Mouse (Mus musculus): Measurements from ENCODE around the gene 4930407I10Rik. TPM values are rescaled to one million over a fixed set of nuclear protein-coding genes. Genes with fewer than 3 reads are reported as not detected.

Gene 4930407I10Rik
- polyA plus RNA-seq, 1 experiment from 2014 or later: not detected

GRCm38 (mm10) chr15:82027276-82027675 is 31.7 kb upstream of the 4930407I10Rik start:
- H3K4me1 ChIP-seq (replicated peaks): no peaks in the 10 kb centered on the region
- H3K27me3 ChIP-seq: no peaks in the 10 kb centered on the region
- no peak for ATAC-seq (ENCODE audit: insufficient number of reproducible peaks, insufficient read depth, low FRiP score, low TSS enrichment, low read depth)
- H3K9me3 ChIP-seq: no peaks in the 10 kb centered on the region
- H3K9ac ChIP-seq (replicated peaks): no peak overlapping the region
- no peak overlapping the region for H3K27ac ChIP-seq
- peaks cover 100% of the 10 kb centered on the region for H3K36me3 ChIP-seq
- WGBS: 89% methylated on average over 7 of the region's 7 CpGs
- no peak overlapping the region for H3K4me2 ChIP-seq
- H3K4me3 ChIP-seq (replicated peaks): no peak overlapping the region

DNA sequence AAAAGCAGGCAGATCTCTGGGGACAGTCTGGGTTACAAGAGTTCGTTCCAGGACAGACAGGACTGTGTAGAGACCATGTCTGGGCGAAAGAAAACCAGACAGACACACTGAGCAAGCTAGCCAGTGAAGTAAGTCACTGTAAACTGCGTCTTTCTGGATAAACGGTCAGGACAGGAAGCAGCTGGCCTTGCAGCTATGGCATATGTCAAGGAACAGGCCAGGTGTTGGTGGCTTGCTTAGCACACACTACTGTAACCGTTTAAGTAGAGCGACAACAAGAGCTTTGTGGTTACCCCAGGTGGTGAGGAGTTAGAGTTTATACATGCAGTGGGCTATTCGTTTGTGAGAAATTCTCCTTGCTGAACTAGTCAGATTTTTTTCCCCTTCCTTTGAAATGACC is 31.2 kb upstream of the 4930407I10Rik start:
- Histone ChIP-seq H3K9ac (replicated peaks) (no peak overlapping the region), H3K27ac (no peak overlapping the region), H3K4me1 (replicated peaks) (no peaks in the 10 kb centered on the region), H3K4me3 (replicated peaks) (no peak overlapping the region), H3K9me3 (no peaks in the 10 kb centered on the region), H3K4me2 (no peak overlapping the region), H3K27me3 (no peaks in the 10 kb centered on the region), H3K36me3 (peaks cover 98% of the 10 kb centered on the region)
- WGBS: 82% methylated on average over 7 of the region's 7 CpGs
- no peak for ATAC-seq (ENCODE audit: insufficient number of reproducible peaks, insufficient read depth, low FRiP score, low TSS enrichment, low read depth)

DNA sequence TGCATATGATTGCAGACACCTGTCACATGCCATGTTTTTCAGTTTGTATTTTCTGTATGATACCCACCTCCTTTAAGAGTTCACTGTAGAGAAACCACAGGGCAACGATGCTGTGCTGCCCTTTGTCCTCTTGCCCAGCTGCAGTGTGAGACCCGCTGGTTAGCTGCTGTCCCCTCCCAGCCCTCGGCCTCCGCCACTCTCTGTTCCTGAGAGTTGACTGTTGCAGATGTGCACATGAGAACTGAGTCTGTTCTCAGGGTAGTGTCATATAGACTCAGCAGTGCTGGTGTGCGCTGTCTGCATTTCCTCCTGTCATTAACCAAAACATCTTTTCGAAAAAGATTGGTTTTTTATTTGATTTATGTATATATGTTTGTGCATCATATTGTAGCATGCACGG is 26.6 kb upstream of the 4930407I10Rik start:
- Histone ChIP-seq H3K27me3 (no peaks in the 10 kb centered on the region), H3K4me3 (replicated peaks) (no peak overlapping the region), H3K4me2 (no peak overlapping the region), H3K4me1 (replicated peaks) (no peaks in the 10 kb centered on the region), H3K9me3 (no peaks in the 10 kb centered on the region), H3K9ac (replicated peaks) (no peak overlapping the region), H3K27ac (no peak overlapping the region), H3K36me3 (peaks cover 86% of the 10 kb centered on the region)
- no peak for ATAC-seq (ENCODE audit: insufficient number of reproducible peaks, insufficient read depth, low FRiP score, low TSS enrichment, low read depth)
- 88% methylated on average over 7 of the region's 7 CpGs for WGBS

- no peak within 1 kb of the TSS for H3K4me3 ChIP-seq (replicated peaks)
- H3K9ac ChIP-seq (replicated peaks): no peak within 1 kb of the TSS
- 87% methylated on average over 4 of the region's 4 CpGs for WGBS
- no peaks in the 10 kb centered on the region for H3K4me1 ChIP-seq (replicated peaks)
- H3K36me3 ChIP-seq: peaks cover 86% of the 10 kb centered on the region
- no peaks in the 10 kb centered on the region for H3K27me3 ChIP-seq
- no peak for ATAC-seq (ENCODE audit: insufficient number of reproducible peaks, insufficient read depth, low FRiP score, low TSS enrichment, low read depth)
- H3K27ac ChIP-seq: no peak within 1 kb of the TSS
- H3K9me3 ChIP-seq: no peaks in the 10 kb centered on the region
- no peak within 1 kb of the TSS for H3K4me2 ChIP-seq
Observed at GRCm38 (mm10) chr15:82033762-82034161, 25.2 kb upstream of the 4930407I10Rik start, which contains the start of gene Desi1. Desi1 (minus strand) TSS chr15:82033862.

DNA sequence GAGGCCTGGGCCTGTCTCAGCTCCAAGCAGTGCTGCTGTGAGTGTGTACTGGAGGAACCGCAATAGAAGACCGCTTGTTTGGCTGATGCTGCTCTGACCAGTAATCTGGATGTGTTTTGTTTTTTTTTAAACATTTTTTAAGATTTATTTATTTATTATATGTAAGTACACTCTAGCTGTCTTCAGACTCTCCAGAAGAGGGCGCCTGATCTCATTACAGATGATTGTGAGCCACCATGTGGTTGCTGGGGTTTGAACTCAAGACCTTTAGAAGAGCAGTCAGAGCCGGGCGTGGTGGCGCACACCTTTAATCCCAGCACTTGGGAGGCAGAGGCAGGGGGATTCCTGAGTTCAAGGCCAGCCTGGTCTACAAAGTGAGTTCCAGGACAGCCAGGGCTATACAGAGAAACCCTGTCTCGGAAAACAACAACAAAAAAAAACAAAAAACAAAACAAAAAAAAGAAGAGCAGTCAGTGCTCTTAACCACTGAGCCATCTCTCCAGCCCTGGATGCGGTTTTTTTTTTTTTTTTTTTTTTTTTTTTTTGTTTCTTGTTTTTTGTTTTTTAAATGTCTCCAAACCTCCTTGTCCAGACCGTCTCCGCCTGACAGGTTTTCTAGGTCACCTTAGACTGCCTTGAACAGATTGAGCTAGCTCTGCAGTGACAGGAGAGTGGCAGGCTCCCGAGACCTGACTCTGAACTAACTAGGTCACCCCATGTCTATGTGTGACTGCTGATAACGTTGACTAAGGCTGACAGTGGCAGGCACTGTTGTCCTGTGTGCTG is 22.9 kb upstream of the 4930407I10Rik start:
- no peak for ATAC-seq (ENCODE audit: insufficient number of reproducible peaks, insufficient read depth, low FRiP score, low TSS enrichment, low read depth)
- H3K9me3 ChIP-seq: no peaks in the 10 kb centered on the region
- H3K36me3 ChIP-seq: peaks cover 85% of the 10 kb centered on the region
- 83% methylated on average over 12 of the region's 12 CpGs for WGBS
- no peak overlapping the region for H3K9ac ChIP-seq (replicated peaks)
- no peaks in the 10 kb centered on the region for H3K4me1 ChIP-seq (replicated peaks)
- no peaks in the 10 kb centered on the region for H3K27me3 ChIP-seq
- no peak overlapping the region for H3K4me2 ChIP-seq
- 0 out of 2 replicates have a peak overlapping the region, but pooled peaks have one; percentile 25 for H3K27ac ChIP-seq
- H3K4me3 ChIP-seq (replicated peaks): no peak overlapping the region

GRCm38 (mm10) chr15:82040650-82041049 is 18.3 kb upstream of the 4930407I10Rik start:
- H3K4me2 ChIP-seq: no peak overlapping the region
- peaks cover 2% of the 10 kb centered on the region; the same call in 1 of the 2 replicates for H3K4me1 ChIP-seq (replicated peaks)
- WGBS: 95% methylated on average over 1 of the region's 1 CpGs
- ATAC-seq (ENCODE audit: insufficient number of reproducible peaks, insufficient read depth, low FRiP score, low TSS enrichment, low read depth): no peak
- no peak overlapping the region for H3K4me3 ChIP-seq (replicated peaks)
- peaks cover 67% of the 10 kb centered on the region for H3K36me3 ChIP-seq
- no peaks in the 10 kb centered on the region for H3K9me3 ChIP-seq
- H3K27ac ChIP-seq: no peak overlapping the region
- H3K9ac ChIP-seq (replicated peaks): no peak overlapping the region
- no peaks in the 10 kb centered on the region for H3K27me3 ChIP-seq

GRCm38 (mm10) chr15:82044166-82044784 is 14.7 kb upstream of the 4930407I10Rik start:
- ATAC-seq (ENCODE audit: insufficient number of reproducible peaks, insufficient read depth, low FRiP score, low TSS enrichment, low read depth): no peak
- Histone ChIP-seq H3K9ac (replicated peaks) (no peak overlapping the region), H3K9me3 (no peaks in the 10 kb centered on the region), H3K27me3 (0 out of 2 replicates have a peak, but pooled peaks cover 4% of the 10 kb centered on the region), H3K4me1 (replicated peaks) (peaks cover 13% of the 10 kb centered on the region), H3K4me3 (replicated peaks) (no peak overlapping the region), H3K4me2 (no peak overlapping the region), H3K36me3 (peaks cover 36% of the 10 kb centered on the region), H3K27ac (no peak overlapping the region)
- 97% methylated on average over 7 of the region's 7 CpGs for WGBS

DNA sequence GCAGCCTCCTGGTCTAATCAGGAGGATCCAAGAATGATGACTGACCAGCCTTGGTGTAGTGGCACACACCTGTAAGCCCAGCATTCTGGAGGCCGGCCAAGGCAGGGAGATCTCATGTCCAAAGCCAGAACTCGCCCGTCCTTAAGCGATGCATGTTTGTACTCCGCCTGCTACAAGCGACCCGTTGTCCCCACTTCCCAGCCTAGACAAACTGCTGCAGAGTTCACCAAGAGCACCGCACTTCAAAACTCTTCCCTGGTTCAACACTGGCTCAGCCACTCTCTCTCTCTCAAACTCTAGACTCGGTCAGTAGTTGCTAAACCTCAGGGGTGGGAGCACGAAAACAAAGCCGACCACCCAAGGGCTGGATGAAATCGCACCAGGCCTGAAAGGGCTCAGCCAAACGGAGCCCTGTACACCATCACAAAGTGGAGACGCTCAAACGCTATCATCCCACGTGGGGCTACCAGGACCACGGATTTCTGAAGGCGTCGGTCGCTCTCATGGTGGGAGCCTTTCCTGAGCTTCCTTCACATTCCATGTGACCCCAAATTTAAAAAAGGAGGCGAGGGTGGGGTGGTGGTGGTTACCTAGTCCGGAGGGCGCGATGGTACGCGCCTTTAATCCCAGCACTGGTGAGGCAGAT is 12.6 kb upstream of the 4930407I10Rik start:
- ATAC-seq (ENCODE audit: insufficient number of reproducible peaks, insufficient read depth, low FRiP score, low TSS enrichment, low read depth): no peak
- peaks cover 18% of the 10 kb centered on the region for H3K36me3 ChIP-seq
- 0 out of 2 replicates have a peak overlapping the region, but pooled peaks have one; percentile 90 for H3K27ac ChIP-seq
- peak overlapping the region; percentile 99 for H3K4me3 ChIP-seq (replicated peaks)
- 6% methylated on average over 26 of the region's 26 CpGs for WGBS
- peak overlapping the region; percentile 97 for H3K9ac ChIP-seq (replicated peaks)
- H3K4me1 ChIP-seq (replicated peaks): peaks cover 13% of the 10 kb centered on the region
- H3K4me2 ChIP-seq: peak overlapping the region; percentile 95
- H3K27me3 ChIP-seq: 0 out of 2 replicates have a peak, but pooled peaks cover 4% of the 10 kb centered on the region
- no peaks in the 10 kb centered on the region for H3K9me3 ChIP-seq

DNA sequence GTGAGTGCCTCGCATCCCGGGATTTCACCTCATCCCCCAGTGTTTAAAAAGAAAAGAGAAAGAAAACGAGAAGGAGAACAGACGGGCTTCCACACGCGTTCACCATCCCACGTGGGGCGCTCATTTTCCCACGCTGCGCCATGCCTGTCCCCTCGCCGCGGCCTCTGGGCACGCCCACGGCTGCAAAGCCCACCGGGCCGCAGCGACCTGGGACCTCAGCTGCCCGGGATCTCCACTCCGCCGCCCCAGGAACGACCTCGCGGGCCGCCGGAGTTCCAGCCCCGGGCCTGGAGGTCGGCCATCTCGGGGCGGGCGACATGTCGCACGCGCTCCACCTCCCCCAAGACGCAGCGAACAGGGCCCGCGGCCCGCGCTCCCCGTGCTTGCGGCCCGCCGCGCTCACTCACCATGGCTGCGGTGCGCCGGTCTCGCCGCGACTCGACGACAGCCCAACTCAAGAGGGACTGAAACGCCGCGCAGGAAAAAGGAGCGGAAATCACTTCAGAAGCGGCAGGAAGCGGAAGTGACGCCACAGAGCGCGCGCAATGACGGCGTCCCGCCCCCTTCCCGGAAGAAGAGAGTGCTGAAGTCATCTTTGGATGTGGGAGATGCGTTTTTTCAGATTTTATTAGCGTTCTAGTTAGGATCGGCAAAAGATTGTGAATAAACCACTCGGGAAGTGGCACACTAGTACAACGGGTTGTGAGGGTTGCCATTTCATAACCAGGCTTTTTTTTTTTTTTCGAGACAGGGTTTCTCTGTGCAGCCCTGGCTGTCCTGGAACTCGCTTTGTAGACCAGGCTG is 11.7 kb upstream of the 4930407I10Rik start, which contains the start of gene Snu13:
Snu13 (minus strand) TSS at position 519 of the 804 bp plus-strand sequence.
- Histone ChIP-seq H3K36me3 (peaks cover 16% of the 10 kb centered on the region), H3K9ac (replicated peaks) (peak within 1 kb of the TSS; percentile 97), H3K27me3 (0 out of 2 replicates have a peak, but pooled peaks cover 4% of the 10 kb centered on the region), H3K9me3 (no peaks in the 10 kb centered on the region), H3K4me3 (replicated peaks) (peak within 1 kb of the TSS; percentile 99), H3K4me1 (replicated peaks) (peaks cover 13% of the 10 kb centered on the region), H3K4me2 (peak within 1 kb of the TSS; percentile 95), H3K27ac (peak within 1 kb of the TSS; percentile 90)
- ATAC-seq (ENCODE audit: insufficient number of reproducible peaks, insufficient read depth, low FRiP score, low TSS enrichment, low read depth): peak; percentile 68; the same call in 1 of the 2 replicates
- under 1% methylated on average over 74 of the region's 74 CpGs for WGBS

- Histone ChIP-seq H3K9ac (replicated peaks) (no peak overlapping the region), H3K4me1 (replicated peaks) (no peaks in the 10 kb centered on the region; the same call in 1 of the 2 replicates), H3K36me3 (no peaks in the 10 kb centered on the region), H3K27me3 (0 out of 2 replicates have a peak, but pooled peaks cover 4% of the 10 kb centered on the region), H3K4me3 (replicated peaks) (no peak overlapping the region), H3K9me3 (no peaks in the 10 kb centered on the region), H3K4me2 (no peak overlapping the region), H3K27ac (no peak overlapping the region)
- 66% methylated on average over 5 of the region's 5 CpGs for WGBS
- no peak for ATAC-seq (ENCODE audit: insufficient number of reproducible peaks, insufficient read depth, low FRiP score, low TSS enrichment, low read depth)
Observed at GRCm38 (mm10) chr15:82052544-82052943, 6.4 kb upstream of the 4930407I10Rik start.
